Mouse (Mus musculus) stomach, postnatal 0 days (tissue): ENCODE results near the gene Arid1b.

Experiments used
- CTCF ChIP-seq: IDR thresholded peaks from 2 replicates; pipeline ENCODE4 v1.5.1; 2016; ENCODE audit warnings: antibody characterized with exemption, low read depth, mild to moderate bottlenecking, moderate library complexity
- EP300 ChIP-seq: optimal IDR thresholded peaks from 2 replicates; pipeline ENCODE3; 2016; ENCODE audit warnings: antibody characterized with exemption

GRCm38 (mm10) chr17:5108546-5109142 is 114.5 kb downstream of the Arid1b start:
- TF ChIP-seq CTCF (no peak), EP300 (no peak)
